Mouse (Mus musculus): ENCODE measurements around the gene Anapc1. TPM values are rescaled to one million over a fixed set of nuclear protein-coding genes. Genes with fewer than 3 reads are reported as not detected.
A peak's percentile ranks its signal among the peaks of the same experiment; 100 is the strongest.

The Anapc1 gene
- polyA plus RNA-seq (2015; fragmentation: Nextera tagmentation; extraction: Ambion mirVana), result 23.4 and 24.6 TPM in 2 replicates

- peak within 1 kb of the TSS; percentile 83 for H3K27ac ChIP-seq (replicated peaks)
- H3K9ac ChIP-seq, result peak within 1 kb of the TSS; percentile 91
- H3K9me3 ChIP-seq (replicated peaks), result no peaks in the 10 kb centered on the region
- H3K4me3 ChIP-seq (replicated peaks), result peak within 1 kb of the TSS; percentile 92
- WGBS (ENCODE audit: insufficient replicate concordance), result under 1% methylated on average over 58 of the region's 58 CpGs
- H3K27me3 ChIP-seq, result no peaks in the 10 kb centered on the region
- peak within 1 kb of the TSS; percentile 72 for H3K4me2 ChIP-seq
- H3K36me3 ChIP-seq (replicated peaks), result peaks cover 23% of the 10 kb centered on the region
- ATAC-seq (ENCODE audit: insufficient read depth), result peak; percentile 94
- H3K4me1 ChIP-seq (replicated peaks), result peaks cover 20% of the 10 kb centered on the region
Observed at GRCm38 (mm10) chr2:128686921-128687557, at the start of gene Anapc1. Anapc1 (minus strand) TSS chr2:128687391.

DNA sequence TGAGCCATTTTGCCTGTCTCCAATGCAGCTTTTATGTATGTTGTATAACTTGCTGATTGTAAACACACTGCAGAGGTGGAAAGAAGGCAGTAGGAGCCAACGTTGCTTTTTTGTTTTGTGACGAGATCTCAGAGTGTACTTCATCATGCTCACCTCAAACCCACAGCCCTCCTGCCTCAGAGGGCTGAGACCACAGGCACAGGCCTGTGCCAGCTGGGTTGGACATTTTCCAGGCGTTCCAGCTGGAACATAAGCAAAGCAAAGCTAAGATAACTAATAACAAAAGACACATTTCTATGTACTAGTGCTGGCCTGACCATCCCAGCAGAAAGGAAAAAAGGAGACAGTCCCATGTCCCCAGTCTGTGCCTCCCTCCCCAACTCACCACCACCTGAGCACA lies 47.9 kb upstream of the Anapc1 start:
- H3K27me3 ChIP-seq, result no peaks in the 10 kb centered on the region
- ATAC-seq (ENCODE audit: insufficient read depth), result no peak

GRCm38 (mm10) chr2:128731951-128732350 lies 44.8 kb upstream of the Anapc1 start:
- Histone ChIP-seq H3K36me3 (replicated peaks) (no peaks in the 10 kb centered on the region), H3K9ac (no peak overlapping the region), H3K4me1 (replicated peaks) (no peaks in the 10 kb centered on the region), H3K4me3 (replicated peaks) (no peak overlapping the region), H3K27ac (replicated peaks) (no peak overlapping the region), H3K4me2 (no peak overlapping the region), H3K27me3 (no peaks in the 10 kb centered on the region), H3K9me3 (replicated peaks) (no peaks in the 10 kb centered on the region)
- no peak for ATAC-seq (ENCODE audit: insufficient read depth)
- WGBS (ENCODE audit: insufficient replicate concordance), result 69% methylated on average over 1 of the region's 1 CpGs

More for the DNA sequence above, 47.9 kb upstream of the Anapc1 start:
- Histone ChIP-seq H3K9me3 (replicated peaks) (no peaks in the 10 kb centered on the region), H3K4me3 (replicated peaks) (no peak overlapping the region), H3K27ac (replicated peaks) (no peak overlapping the region), H3K4me2 (no peak overlapping the region), H3K36me3 (replicated peaks) (no peaks in the 10 kb centered on the region), H3K9ac (no peak overlapping the region), H3K4me1 (replicated peaks) (no peaks in the 10 kb centered on the region)
- 35% methylated on average over 3 of the region's 3 CpGs for WGBS (ENCODE audit: insufficient replicate concordance)

DNA sequence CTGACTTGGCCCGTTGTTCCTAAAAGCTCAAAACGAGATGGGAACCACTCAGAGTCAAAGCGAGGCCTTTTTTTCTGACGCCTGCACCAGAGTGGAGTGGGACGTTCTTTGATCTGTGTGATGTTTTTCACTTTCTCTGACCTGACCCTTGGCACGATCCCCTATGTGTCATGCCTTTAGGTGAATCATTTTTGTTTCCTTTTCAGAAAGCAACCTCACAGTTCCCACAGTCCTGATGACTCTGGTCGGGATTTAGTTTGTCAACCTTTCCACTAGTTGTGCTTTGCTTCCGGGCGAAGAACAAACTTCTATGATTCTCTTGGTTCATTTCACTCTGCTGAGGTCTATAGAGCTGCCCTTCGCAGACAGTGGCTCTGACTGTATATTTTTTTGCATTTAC lies 44.3 kb upstream of the Anapc1 start:
- no peaks in the 10 kb centered on the region for H3K9me3 ChIP-seq (replicated peaks)

GRCm38 (mm10) chr2:128729141-128729540 lies 42.0 kb upstream of the Anapc1 start:
- H3K27ac ChIP-seq (replicated peaks), result no peak overlapping the region
- H3K4me2 ChIP-seq, result no peak overlapping the region
- H3K9ac ChIP-seq, result no peak overlapping the region
- H3K9me3 ChIP-seq (replicated peaks), result no peaks in the 10 kb centered on the region
- no peak overlapping the region for H3K4me3 ChIP-seq (replicated peaks)
- no peaks in the 10 kb centered on the region for H3K27me3 ChIP-seq
- 61% methylated on average over 7 of the region's 7 CpGs for WGBS (ENCODE audit: insufficient replicate concordance)
- no peaks in the 10 kb centered on the region for H3K36me3 ChIP-seq (replicated peaks)
- H3K4me1 ChIP-seq (replicated peaks), result no peaks in the 10 kb centered on the region
- no peak for ATAC-seq (ENCODE audit: insufficient read depth)

More for the DNA sequence above, 44.3 kb upstream of the Anapc1 start:
- H3K4me1 ChIP-seq (replicated peaks), result no peaks in the 10 kb centered on the region
- H3K4me2 ChIP-seq, result no peak overlapping the region
- H3K27me3 ChIP-seq, result no peaks in the 10 kb centered on the region
- no peak overlapping the region for H3K27ac ChIP-seq (replicated peaks)
- no peak overlapping the region for H3K9ac ChIP-seq
- H3K36me3 ChIP-seq (replicated peaks), result no peaks in the 10 kb centered on the region
- no peak overlapping the region for H3K4me3 ChIP-seq (replicated peaks)
- 66% methylated on average over 10 of the region's 10 CpGs for WGBS (ENCODE audit: insufficient replicate concordance)
- ATAC-seq (ENCODE audit: insufficient read depth), result no peak

DNA sequence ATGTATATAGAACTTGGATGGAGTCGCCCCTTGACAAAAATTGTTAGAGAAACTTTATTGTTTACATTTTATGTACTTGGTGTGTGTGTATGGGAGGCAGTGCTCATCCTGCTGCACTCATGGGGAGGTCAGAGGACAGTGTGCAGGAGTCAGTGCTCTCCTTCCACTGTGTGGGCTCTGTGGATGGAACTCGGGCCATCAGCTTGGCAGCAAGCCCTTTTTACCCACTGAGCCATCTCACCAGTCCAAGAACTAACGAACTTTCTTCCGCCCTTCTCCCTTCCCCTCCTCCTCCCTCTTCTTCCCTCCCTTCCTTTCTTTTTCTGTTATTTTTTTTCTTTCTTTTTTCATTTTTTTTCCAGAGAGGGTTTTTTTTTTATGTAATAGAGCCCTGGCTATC lies 40.9 kb upstream of the Anapc1 start:
- no peak overlapping the region for H3K4me3 ChIP-seq (replicated peaks)
- no peak for ATAC-seq (ENCODE audit: insufficient read depth)
- no peaks in the 10 kb centered on the region for H3K36me3 ChIP-seq (replicated peaks)
- no peaks in the 10 kb centered on the region for H3K9me3 ChIP-seq (replicated peaks)
- H3K27ac ChIP-seq (replicated peaks), result no peak overlapping the region
- H3K4me2 ChIP-seq, result no peak overlapping the region
- whole genome bisulfite sequencing (ENCODE audit: insufficient replicate concordance), result 53% methylated on average over 4 of the region's 4 CpGs
- no peaks in the 10 kb centered on the region for H3K4me1 ChIP-seq (replicated peaks)
- H3K27me3 ChIP-seq, result no peaks in the 10 kb centered on the region
- no peak overlapping the region for H3K9ac ChIP-seq

- ATAC-seq (ENCODE audit: insufficient read depth), result no peak
- no peak overlapping the region for H3K4me2 ChIP-seq
- H3K36me3 ChIP-seq (replicated peaks), result no peaks in the 10 kb centered on the region
- 45% methylated on average over 3 of the region's 3 CpGs for WGBS (ENCODE audit: insufficient replicate concordance)
- H3K4me1 ChIP-seq (replicated peaks), result no peaks in the 10 kb centered on the region
- no peak overlapping the region for H3K9ac ChIP-seq
- no peak overlapping the region for H3K4me3 ChIP-seq (replicated peaks)
- H3K27ac ChIP-seq (replicated peaks), result no peak overlapping the region
- H3K9me3 ChIP-seq (replicated peaks), result no peaks in the 10 kb centered on the region
- H3K27me3 ChIP-seq, result no peaks in the 10 kb centered on the region
Observed at GRCm38 (mm10) chr2:128727552-128727951, 40.4 kb upstream of the Anapc1 start.

- Histone ChIP-seq H3K9ac (no peak overlapping the region), H3K4me1 (replicated peaks) (no peaks in the 10 kb centered on the region), H3K4me2 (no peak overlapping the region), H3K36me3 (replicated peaks) (no peaks in the 10 kb centered on the region), H3K27me3 (no peaks in the 10 kb centered on the region), H3K9me3 (replicated peaks) (no peaks in the 10 kb centered on the region), H3K27ac (replicated peaks) (no peak overlapping the region), H3K4me3 (replicated peaks) (no peak overlapping the region)
- 51% methylated on average over 7 of the region's 7 CpGs for WGBS (ENCODE audit: insufficient replicate concordance)
- no peak for ATAC-seq (ENCODE audit: insufficient read depth)
Observed at GRCm38 (mm10) chr2:128726626-128727025, 39.4 kb upstream of the Anapc1 start.

DNA sequence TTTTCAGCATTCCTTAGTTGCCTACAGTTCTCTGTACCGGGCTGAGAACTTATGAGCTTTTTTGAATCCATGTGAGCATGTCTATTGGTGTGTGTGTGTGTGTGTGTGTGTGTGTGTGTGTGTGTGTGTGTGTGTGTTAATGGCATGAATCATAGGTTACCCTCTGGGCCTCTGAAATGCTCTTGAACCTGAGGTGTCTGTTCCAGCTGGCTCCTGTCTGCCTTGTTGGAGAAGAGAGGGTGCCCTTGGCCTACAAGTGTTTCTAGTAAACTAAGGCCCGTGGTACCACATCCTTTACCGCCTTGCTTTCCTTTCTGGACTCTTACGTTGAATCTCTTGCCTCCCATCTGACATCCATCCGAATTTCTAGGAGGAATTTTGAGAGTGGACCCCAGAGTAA lies 38.9 kb upstream of the Anapc1 start:
- Histone ChIP-seq H3K4me1 (replicated peaks) (no peaks in the 10 kb centered on the region), H3K27me3 (no peaks in the 10 kb centered on the region), H3K9ac (no peak overlapping the region), H3K36me3 (replicated peaks) (no peaks in the 10 kb centered on the region), H3K27ac (replicated peaks) (no peak overlapping the region), H3K9me3 (replicated peaks) (no peaks in the 10 kb centered on the region), H3K4me2 (no peak overlapping the region), H3K4me3 (replicated peaks) (no peak overlapping the region)
- 64% methylated on average over 5 of the region's 5 CpGs for WGBS (ENCODE audit: insufficient replicate concordance)
- no peak for ATAC-seq (ENCODE audit: insufficient read depth)

DNA sequence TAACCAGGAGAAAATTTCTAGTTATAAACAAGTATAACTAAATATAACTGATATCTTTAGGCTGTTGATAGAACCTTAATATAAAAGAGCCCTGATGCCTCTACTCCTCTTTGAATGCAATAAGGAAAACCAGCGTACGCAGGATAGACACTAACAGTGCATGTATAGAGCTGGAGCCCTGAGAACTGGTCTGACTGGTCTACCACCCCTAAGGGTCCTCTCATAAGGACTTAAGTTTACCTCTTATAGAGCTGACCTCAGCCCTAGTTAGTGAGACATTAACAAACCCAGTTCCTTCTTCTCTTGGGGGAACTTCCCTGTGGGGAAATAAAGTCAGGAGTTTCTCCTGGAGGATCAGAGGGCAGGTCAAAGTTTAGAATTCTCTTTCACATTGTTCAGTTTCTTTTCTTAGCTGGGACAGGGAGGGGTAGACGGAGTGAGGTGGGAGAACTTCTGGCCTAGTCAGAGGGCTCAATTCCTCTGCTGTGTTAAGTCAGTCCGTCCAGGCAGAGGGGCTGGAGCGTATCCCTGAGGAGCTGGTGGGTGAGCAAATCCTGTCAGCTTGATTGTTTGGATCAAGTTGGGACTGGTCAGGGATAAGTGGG lies 35.0 kb upstream of the Anapc1 start:
- no peaks in the 10 kb centered on the region for H3K27me3 ChIP-seq
- no peak overlapping the region for H3K4me2 ChIP-seq
- no peak overlapping the region for H3K9ac ChIP-seq

GRCm38 (mm10) chr2:128719380-128719779 lies 32.2 kb upstream of the Anapc1 start:
- Histone ChIP-seq H3K9me3 (replicated peaks) (no peaks in the 10 kb centered on the region), H3K4me1 (replicated peaks) (peaks cover 17% of the 10 kb centered on the region), H3K4me2 (no peak overlapping the region), H3K4me3 (replicated peaks) (no peak overlapping the region), H3K27me3 (no peaks in the 10 kb centered on the region), H3K27ac (replicated peaks) (no peak overlapping the region), H3K36me3 (replicated peaks) (no peaks in the 10 kb centered on the region), H3K9ac (no peak overlapping the region)
- WGBS (ENCODE audit: insufficient replicate concordance), result 55% methylated on average over 2 of the region's 2 CpGs
- no peak for ATAC-seq (ENCODE audit: insufficient read depth)

More for the DNA sequence above, 35.0 kb upstream of the Anapc1 start:
- Histone ChIP-seq H3K36me3 (replicated peaks) (no peaks in the 10 kb centered on the region), H3K4me3 (replicated peaks) (no peak overlapping the region), H3K4me1 (replicated peaks) (0 out of 2 replicates have a peak, but pooled peaks cover 11% of the 10 kb centered on the region), H3K27ac (replicated peaks) (no peak overlapping the region), H3K9me3 (replicated peaks) (no peaks in the 10 kb centered on the region)
- WGBS (ENCODE audit: insufficient replicate concordance), result 71% methylated on average over 5 of the region's 5 CpGs
- ATAC-seq (ENCODE audit: insufficient read depth), result no peak
